Comparison of ENCODE assay signal across 9 mouse cellular contexts in the genomic region with DNA sequence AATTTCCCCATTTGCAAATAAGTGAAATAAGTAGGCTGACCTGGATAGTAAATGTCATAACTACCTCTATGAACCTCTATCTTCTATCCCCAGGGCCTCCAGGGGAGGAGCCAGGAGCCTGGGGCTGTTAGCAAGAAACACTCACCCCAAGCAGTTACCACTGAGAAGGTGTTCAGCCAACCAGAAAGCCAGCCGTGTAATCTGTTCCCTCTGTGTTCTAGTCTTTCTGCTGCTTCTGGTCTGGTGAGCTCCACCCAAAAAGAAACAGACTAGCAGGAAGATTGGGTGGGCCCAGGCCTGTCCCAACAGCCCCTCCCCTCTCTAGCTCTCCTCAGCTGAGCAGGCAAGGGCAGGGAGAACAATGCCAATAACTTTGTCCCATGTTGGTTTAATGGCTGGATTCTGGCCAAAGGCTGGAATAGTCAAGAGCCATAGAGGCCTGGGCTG. TPM values are rescaled to one million over a fixed set of nuclear protein-coding genes. Genes with fewer than 3 reads are reported as not detected.
A peak's percentile ranks its signal among the peaks of the same experiment; 100 is the strongest.
DNase-seq lines count a peak whose midpoint lies in the region; ATAC-seq lines count a peak whose summit lies in the region.
"Had no signal": no experiment of that assay in that cellular context is flagged by ENCODE, and none has a peak within 500 bp of the region (broad histone marks: within the 10 kb centered on the region; RNA-seq: fewer than 3 reads in every experiment).

No protein-coding gene starts in this region.

- H3K4me2 ChIP-seq in embryonic facial prominence, embryonic 15.5 days (replicated peaks), result no peak overlapping the region
- peak overlapping the region; percentile 65 for H3K4me2 ChIP-seq in liver, embryonic 13.5 days
- no peak overlapping the region for H3K4me2 ChIP-seq in stomach, embryonic 14.5 days (replicated peaks; ENCODE audit: low read depth, low read length)
- H3K4me2 ChIP-seq in forebrain, embryonic 16.5 days (ENCODE audit: low read length), result no peak overlapping the region

- ATAC-seq in embryonic facial prominence, embryonic 15.5 days (ENCODE audit: insufficient number of reproducible peaks, low FRiP score, low TSS enrichment, low read depth), result peak; percentile 5; the same call in 1 of the 2 replicates
- ATAC-seq in liver, embryonic 13.5 days (ENCODE audit: low read depth), result peak; percentile 93
- ATAC-seq in stomach, embryonic 14.5 days (ENCODE audit: insufficient number of reproducible peaks, insufficient read depth, low FRiP score, low read depth), result peak; percentile 69
- no peak for ATAC-seq in forebrain, embryonic 16.5 days

- peak; percentile 42 to 53 for DNase-seq in kidney, postnatal 36 days
- no peak for DNase-seq in kidney, postnatal 4 days
- DNase-seq in liver, embryonic 13.5 days, result peak; percentile 76
- DNase-seq in adrenal gland, postnatal 25 days, result no peak
- DNase-seq in yolk sac, embryonic 10.5 days (ENCODE audit: low spot score), result no peak
- DNase-seq: thymus, postnatal 4 days had no signal

- H3K27ac ChIP-seq in embryonic facial prominence, embryonic 15.5 days (replicated peaks), result no peak overlapping the region
- H3K27ac ChIP-seq in liver, embryonic 13.5 days, result peak overlapping the region; percentile 92
- no peak overlapping the region for H3K27ac ChIP-seq in stomach, embryonic 14.5 days (ENCODE audit: low read length)
- no peak overlapping the region for H3K27ac ChIP-seq in forebrain, embryonic 16.5 days (ENCODE audit: low read length)

- WGBS in embryonic facial prominence, embryonic 15.5 days, result 15% methylated on average over 1 of the region's 1 CpGs
- 14% methylated on average over 1 of the region's 1 CpGs for WGBS in liver, embryonic 13.5 days (ENCODE audit: insufficient replicate concordance)
- 73% methylated on average over 1 of the region's 1 CpGs for WGBS in stomach, embryonic 14.5 days
- WGBS in forebrain, embryonic 16.5 days, result 35% methylated on average over 1 of the region's 1 CpGs

- H3K4me3 ChIP-seq in embryonic facial prominence, embryonic 15.5 days (replicated peaks), result no peak overlapping the region
- no peak overlapping the region for H3K4me3 ChIP-seq in liver, embryonic 13.5 days (replicated peaks)
- no peak overlapping the region for H3K4me3 ChIP-seq in stomach, embryonic 14.5 days (ENCODE audit: low read depth, low read length)
- H3K4me3 ChIP-seq in forebrain, embryonic 16.5 days (replicated peaks; ENCODE audit: low read length), result no peak overlapping the region

- H3K4me1 ChIP-seq in embryonic facial prominence, embryonic 15.5 days, result peaks cover 13% of the 10 kb centered on the region
- peaks cover 95% of the 10 kb centered on the region for H3K4me1 ChIP-seq in liver, embryonic 13.5 days (replicated peaks)
- H3K4me1 ChIP-seq in stomach, embryonic 14.5 days (ENCODE audit: control insufficient read depth, insufficient read depth, low read length), result 0 out of 2 replicates have a peak, but pooled peaks cover 4% of the 10 kb centered on the region
- H3K4me1 ChIP-seq in forebrain, embryonic 16.5 days (replicated peaks; ENCODE audit: control insufficient read depth, insufficient read depth, low read length), result peaks cover 9% of the 10 kb centered on the region

- H3K27me3 ChIP-seq in embryonic facial prominence, embryonic 15.5 days, result no peaks in the 10 kb centered on the region
- no peaks in the 10 kb centered on the region for H3K27me3 ChIP-seq in liver, embryonic 13.5 days
- H3K27me3 ChIP-seq in stomach, embryonic 14.5 days (ENCODE audit: control insufficient read depth, insufficient read depth, low read length), result no peaks in the 10 kb centered on the region
- no peaks in the 10 kb centered on the region for H3K27me3 ChIP-seq in forebrain, embryonic 16.5 days (replicated peaks; ENCODE audit: control insufficient read depth, insufficient read depth, low read length)

- no peaks in the 10 kb centered on the region for H3K36me3 ChIP-seq in embryonic facial prominence, embryonic 15.5 days
- no peaks in the 10 kb centered on the region for H3K36me3 ChIP-seq in liver, embryonic 13.5 days
- H3K36me3 ChIP-seq in stomach, embryonic 14.5 days (ENCODE audit: control insufficient read depth, insufficient read depth, low read length), result no peaks in the 10 kb centered on the region
- no peaks in the 10 kb centered on the region for H3K36me3 ChIP-seq in forebrain, embryonic 16.5 days (ENCODE audit: control insufficient read depth, insufficient read depth)

- no peak overlapping the region for H3K9ac ChIP-seq in embryonic facial prominence, embryonic 15.5 days
- H3K9ac ChIP-seq in liver, embryonic 13.5 days, result peak overlapping the region; percentile 60
- no peak overlapping the region for H3K9ac ChIP-seq in stomach, embryonic 14.5 days (replicated peaks; ENCODE audit: low read depth, low read length)
- no peak overlapping the region for H3K9ac ChIP-seq in forebrain, embryonic 16.5 days (replicated peaks; ENCODE audit: low read depth, low read length)

- H3K9me3 ChIP-seq in embryonic facial prominence, embryonic 15.5 days (replicated peaks), result no peaks in the 10 kb centered on the region
- H3K9me3 ChIP-seq in liver, embryonic 13.5 days (replicated peaks), result no peaks in the 10 kb centered on the region
- no peaks in the 10 kb centered on the region for H3K9me3 ChIP-seq in stomach, embryonic 14.5 days (ENCODE audit: control insufficient read depth, low read depth, low read length)
- no peaks in the 10 kb centered on the region for H3K9me3 ChIP-seq in forebrain, embryonic 16.5 days (ENCODE audit: control insufficient read depth, low read length)

RNA-seq across cellular contexts. Expression of a gene that starts 6.9 kb away (rescaled TPM):
- polyA plus RNA-seq in embryonic facial prominence, embryonic 15.5 days (2015; fragmentation: Nextera tagmentation; extraction: Ambion mirVana), result 13.0 and 13.1 TPM in 2 replicates
- polyA plus RNA-seq in liver, embryonic 13.5 days (2015; fragmentation: Nextera tagmentation; extraction: Ambion mirVana), result 7.0 and 9.2 TPM in 2 replicates
- 14.3 and 14.7 TPM in 2 replicates for polyA plus RNA-seq in stomach, embryonic 14.5 days (2014; fragmentation: Nextera tagmentation; extraction: Ambion mirVana)
- 9.8 and 14.8 TPM in 2 replicates for total RNA-seq in adrenal gland, postnatal 25 days (2021)
- polyA plus RNA-seq in forebrain, embryonic 16.5 days (2015; fragmentation: Nextera tagmentation; extraction: Ambion mirVana), result 19.1 and 20.1 TPM in 2 replicates

RNA-seq across cellular contexts. Expression of a gene that starts 37.5 kb away (rescaled TPM):
- polyA plus RNA-seq in embryonic facial prominence, embryonic 15.5 days (2015; fragmentation: Nextera tagmentation; extraction: Ambion mirVana), result 6.2 and 6.5 TPM in 2 replicates
- 0.38 and 0.50 TPM in 2 replicates for polyA plus RNA-seq in liver, embryonic 13.5 days (2015; fragmentation: Nextera tagmentation; extraction: Ambion mirVana)
- polyA plus RNA-seq in stomach, embryonic 14.5 days (2014; fragmentation: Nextera tagmentation; extraction: Ambion mirVana), result 2.6 and 3.4 TPM in 2 replicates
- total RNA-seq in adrenal gland, postnatal 25 days (2021), result 2.5 and 5.0 TPM in 2 replicates
- polyA plus RNA-seq in forebrain, embryonic 16.5 days (2015; fragmentation: Nextera tagmentation; extraction: Ambion mirVana), result 2.1 TPM in 2 replicates

Comparison
In these comparisons a context has a peak if more than half of its experiments do, and no peak if none do; other contexts are left out.
1. DNase-seq: peak in kidney, postnatal 36 days (2 of 2) and liver, embryonic 13.5 days (single experiment); none in kidney, postnatal 4 days (0 of 2), adrenal gland, postnatal 25 days (single experiment) and yolk sac, embryonic 10.5 days (single experiment).